Mouse (Mus musculus) intestine, postnatal 0 days (tissue): ENCODE data around the gene Dhcr24. TPM values are rescaled to one million over a fixed set of nuclear protein-coding genes. Genes with fewer than 3 reads are reported as not detected.

ENCODE experiments used
- ATAC-seq: fragments of 200-750 bp; cut with Nextera tagmentation; 2 replicates; pipeline ENCODE4 v1.8.0; 2017; ENCODE audit warnings: mild to moderate bottlenecking, moderate TSS enrichment, moderate library complexity
- H3K27ac ChIP-seq: fragments of 300-500 bp; sonication (generic); 2 replicates; pipeline ENCODE4 v1.5.1; 2014; ENCODE audit warnings: mild to moderate bottlenecking, low read depth, low read length, moderate library complexity
- H3K27me3 ChIP-seq: fragments of 300-500 bp; sonication (generic); replicated peaks from 2 replicates; pipeline ENCODE4 v1.6.1; 2014; ENCODE audit warnings: low read length, mixed read lengths; ENCODE audit not compliant: control insufficient read depth, insufficient read depth
- H3K36me3 ChIP-seq: fragments of 300-500 bp; sonication (generic); 2 replicates; pipeline ENCODE4 v1.6.1; 2014; ENCODE audit warnings: mild to moderate bottlenecking, moderate library complexity; ENCODE audit not compliant: control insufficient read depth, insufficient read depth
- H3K4me1 ChIP-seq: fragments of 300-500 bp; sonication (generic); replicated peaks from 2 replicates; pipeline ENCODE4 v1.6.1; 2014; ENCODE audit warnings: antibody characterized with exemption, low read length, mixed read lengths; ENCODE audit not compliant: control insufficient read depth, insufficient read depth
- H3K4me2 ChIP-seq: fragments of 300-500 bp; sonication (generic); replicated peaks from 2 replicates; pipeline ENCODE4 v1.6.1; 2014; ENCODE audit warnings: low read depth, mild to moderate bottlenecking, moderate library complexity
- H3K4me3 ChIP-seq: fragments of 300-500 bp; sonication (generic); 2 replicates; pipeline ENCODE4 v1.5.1; 2014; ENCODE audit warnings: low read depth, low read length
- H3K9ac ChIP-seq: fragments of 300-500 bp; sonication (generic); 2 replicates; pipeline ENCODE4 v1.6.1; 2014; ENCODE audit warnings: mild to moderate bottlenecking, low read depth, low read length
- H3K9me3 ChIP-seq: fragments of 300-500 bp; sonication (generic); 2 replicates; pipeline ENCODE4 v1.6.1; 2016; ENCODE audit warnings: mixed run types; ENCODE audit not compliant: control insufficient read depth
- CTCF ChIP-seq: sonication (generic); IDR thresholded peaks from 2 replicates; pipeline ENCODE4 v1.5.1; 2016; ENCODE audit warnings: low read depth, mild to moderate bottlenecking, control low read depth, antibody characterized with exemption, moderate library complexity
- WGBS: fragments of 180-500 bp; shearing (Covaris S2); extraction: QIAGEN DNeasy Blood & Tissue Kit; methylation state at CpG from one replicate; pipeline ENCODE4 v1.1.7; 2014; 5-methylcytosine and 5-hydroxymethylcytosine counted together
- polyA plus RNA-seq: library from polyadenylated mRNA; unstranded; fragments of >200 nt; fragmentation: Nextera tagmentation; extraction: Ambion mirVana; gene quantifications from 2 replicates; pipeline ENCODE4 v1.2.1, GENCODE M21; 2015

Dhcr24 gene
- polyA plus RNA-seq, 1 experiment from 2014 or later: 6.5 TPM

- Histone ChIP-seq H3K4me3 (no peak overlapping the region), H3K4me2 (peak overlapping the region; percentile 50), H3K9me3 (no peaks in the 10 kb centered on the region), H3K36me3 (no peaks in the 10 kb centered on the region), H3K4me1 (no peaks in the 10 kb centered on the region), H3K27me3 (no peaks in the 10 kb centered on the region), H3K27ac (no peak overlapping the region), H3K9ac (no peak overlapping the region)
- TF ChIP-seq CTCF: peak; percentile 100
- ATAC-seq: peak; percentile 80
- WGBS: 14% methylated on average over 17 of the region's 17 CpGs
Observed at GRCm38 (mm10) chr4:106529375-106530112, 31.3 kb upstream of the Dhcr24 start.

GRCm38 (mm10) chr4:106530113-106530482, 30.7 kb upstream of the Dhcr24 start:
- WGBS: 66% methylated on average over 9 of the region's 9 CpGs
- Histone ChIP-seq H3K9me3 (no peaks in the 10 kb centered on the region), H3K9ac (no peak overlapping the region), H3K4me2 (no peak overlapping the region), H3K4me3 (no peak overlapping the region), H3K27me3 (no peaks in the 10 kb centered on the region), H3K36me3 (no peaks in the 10 kb centered on the region), H3K4me1 (no peaks in the 10 kb centered on the region), H3K27ac (no peak overlapping the region)
- ATAC-seq: no peak
- TF ChIP-seq CTCF: no peak

- Histone ChIP-seq H3K4me1 (no peaks in the 10 kb centered on the region), H3K27me3 (no peaks in the 10 kb centered on the region), H3K4me2 (no peak overlapping the region), H3K36me3 (no peaks in the 10 kb centered on the region), H3K27ac (no peak overlapping the region), H3K9me3 (no peaks in the 10 kb centered on the region), H3K4me3 (no peak overlapping the region), H3K9ac (no peak overlapping the region)
- no peak for ATAC-seq
- peak; percentile 79 for TF ChIP-seq CTCF
- WGBS: 34% methylated on average over 7 of the region's 7 CpGs
Observed at GRCm38 (mm10) chr4:106533421-106534080, 27.3 kb upstream of the Dhcr24 start.

- no peak for ATAC-seq
- Histone ChIP-seq H3K4me1 (no peaks in the 10 kb centered on the region), H3K4me3 (no peak overlapping the region), H3K27me3 (no peaks in the 10 kb centered on the region), H3K36me3 (no peaks in the 10 kb centered on the region), H3K4me2 (no peak overlapping the region), H3K9me3 (no peaks in the 10 kb centered on the region), H3K27ac (no peak overlapping the region), H3K9ac (no peak overlapping the region)
- no peak for TF ChIP-seq CTCF
- 39% methylated on average over 7 of the region's 7 CpGs for WGBS
Observed at GRCm38 (mm10) chr4:106534256-106534655, 26.6 kb upstream of the Dhcr24 start.

- WGBS: 87% methylated on average over 5 of the region's 5 CpGs
- no peaks in the 10 kb centered on the region for H3K4me1 ChIP-seq
Observed at GRCm38 (mm10) chr4:106539756-106540155, 21.1 kb upstream of the Dhcr24 start.

GRCm38 (mm10) chr4:106541491-106541890, 19.3 kb upstream of the Dhcr24 start:
- no peak for TF ChIP-seq CTCF
- H3K9ac ChIP-seq: no peak overlapping the region
- H3K9me3 ChIP-seq: no peaks in the 10 kb centered on the region
- no peaks in the 10 kb centered on the region for H3K4me1 ChIP-seq
- ATAC-seq: no peak
- no peak overlapping the region for H3K4me3 ChIP-seq
- 73% methylated on average over 3 of the region's 3 CpGs for WGBS
- no peaks in the 10 kb centered on the region for H3K27me3 ChIP-seq
- H3K27ac ChIP-seq: no peak overlapping the region
- no peaks in the 10 kb centered on the region for H3K36me3 ChIP-seq
- no peak overlapping the region for H3K4me2 ChIP-seq

More at GRCm38 (mm10) chr4:106539756-106540155, 21.1 kb upstream of the Dhcr24 start:
- Histone ChIP-seq H3K4me3 (no peak overlapping the region), H3K9me3 (no peaks in the 10 kb centered on the region), H3K27ac (no peak overlapping the region), H3K36me3 (no peaks in the 10 kb centered on the region), H3K4me2 (no peak overlapping the region), H3K27me3 (no peaks in the 10 kb centered on the region), H3K9ac (no peak overlapping the region)
- no peak for TF ChIP-seq CTCF
- no peak for ATAC-seq
